Mouse (Mus musculus) bone marrow, adult 2 months (tissue): ENCODE measurements around the gene Hectd2.

Experiments
- CTCF ChIP-seq: fragments of 200-500 bp; IDR thresholded peaks from 2 replicates; pipeline ENCODE4 v1.5.1; 2011; ENCODE audit warnings: low read length, control low read depth; ENCODE audit not compliant: control insufficient read depth, insufficient read depth
- POLR2A ChIP-seq: fragments of 200-500 bp; IDR thresholded peaks from 2 replicates; pipeline ENCODE4 v1.6.1; 2011; ENCODE audit warnings: low read depth, mild to moderate bottlenecking, control low read depth, low read length, borderline replicate concordance; ENCODE audit not compliant: control insufficient read depth

GRCm38 (mm10) chr19:36525071-36525470 is 29.4 kb upstream of the Hectd2 start:
- no peak for TF ChIP-seq POLR2A
- TF ChIP-seq CTCF: no peak
